Mouse (Mus musculus) retina, postnatal 7 days (tissue): Measurements from ENCODE around the gene 1700025C18Rik.
A peak's percentile ranks its signal among the peaks of the same experiment; 100 is the strongest.

Experiments used
- DNase-seq: peaks from one replicate; pipeline ENCODE4 v3.0.0-alpha.2; 2012; ENCODE audit warnings: low read depth, low spot score

Gene 1700025C18Rik

GRCm38 (mm10) chr2:165037415-165037814 lies 53.1 kb downstream of the 1700025C18Rik start:
- DNase-seq, result no peak

- no peak for DNase-seq
Observed at GRCm38 (mm10) chr2:165035058-165035431, 55.5 kb downstream of the 1700025C18Rik start.

GRCm38 (mm10) chr2:165034131-165035057 lies 56.2 kb downstream of the 1700025C18Rik start, which contains the start of gene Ncoa5:
Gene Ncoa5 (minus strand): TSS chr2:165034867.
- peak; percentile 94 for DNase-seq

GRCm38 (mm10) chr2:165033306-165033705 lies 57.2 kb downstream of the 1700025C18Rik start:
- DNase-seq, result no peak

- no peak for DNase-seq
Observed at GRCm38 (mm10) chr2:165032533-165032932, 58.0 kb downstream of the 1700025C18Rik start.
